Mouse (Mus musculus): ENCODE data around the gene C2cd2l.

The C2cd2l gene

GRCm38 (mm10) chr9:44267319-44268026, 52.6 kb downstream of the C2cd2l start:
- peak; percentile 17 to 38 for DNase-seq (ENCODE audit: low spot score in 2 of 2)

- no peak for DNase-seq (ENCODE audit: low spot score in 2 of 2)
Observed at GRCm38 (mm10) chr9:44266478-44267226, 53.4 kb downstream of the C2cd2l start.

GRCm38 (mm10) chr9:44261388-44261787, 58.7 kb downstream of the C2cd2l start:
- no peak for DNase-seq (ENCODE audit: low spot score in 2 of 2)
